Mouse (Mus musculus): ENCODE data around the gene Kcng3. TPM values are rescaled to one million over a fixed set of nuclear protein-coding genes. Genes with fewer than 3 reads are reported as not detected.

Kcng3 gene
- total and polyA plus RNA-seq, 2 experiments from 2014 or later, result 0.05 to 2.5 TPM

- Histone ChIP-seq H3K27ac (ENCODE audit: low read depth, low read length) (no peak overlapping the region), H3K4me1 (ENCODE audit: insufficient read depth) (no peaks in the 10 kb centered on the region), H3K4me3 (ENCODE audit: low read depth, low read length) (no peak overlapping the region), H3K9ac (no peak overlapping the region), H3K27me3 (ENCODE audit: insufficient read depth, low read length) (no peaks in the 10 kb centered on the region), H3K9me3 (ENCODE audit: low read length) (no peaks in the 10 kb centered on the region), H3K36me3 (ENCODE audit: insufficient read depth) (no peaks in the 10 kb centered on the region), H3K4me2 (ENCODE audit: low read depth) (no peak overlapping the region)
- no peak for ATAC-seq
- WGBS, result 97% methylated on average over 7 of the region's 7 CpGs
- no peak for TF ChIP-seq CTCF (IDR thresholded peaks at IDR 0.05; ENCODE audit: low read depth)
- DNase-seq, result no peak
These were observed 15.7 kb upstream of the Kcng3 start for GRCm38 (mm10) chr17:83647413-83647812.

- no peaks in the 10 kb centered on the region for H3K9me3 ChIP-seq (ENCODE audit: low read length)
- H3K4me2 ChIP-seq (ENCODE audit: low read depth), result no peak overlapping the region
- H3K36me3 ChIP-seq (ENCODE audit: insufficient read depth), result no peaks in the 10 kb centered on the region
- H3K27ac ChIP-seq (ENCODE audit: low read depth, low read length), result no peak overlapping the region
- H3K9ac ChIP-seq, result no peak overlapping the region
- H3K4me3 ChIP-seq (ENCODE audit: low read depth, low read length), result no peak overlapping the region
- 81% methylated on average over 8 of the region's 8 CpGs for WGBS
- no peaks in the 10 kb centered on the region for H3K27me3 ChIP-seq (ENCODE audit: insufficient read depth, low read length)
- ATAC-seq, result no peak
- TF ChIP-seq CTCF (IDR thresholded peaks at IDR 0.05; ENCODE audit: low read depth), result no peak
- H3K4me1 ChIP-seq (ENCODE audit: insufficient read depth), result no peaks in the 10 kb centered on the region
- no peak for DNase-seq
These were observed 14.9 kb upstream of the Kcng3 start for GRCm38 (mm10) chr17:83646425-83647163.

- ATAC-seq (no peak), DNase-seq (no peak)
- TF ChIP-seq CTCF (IDR thresholded peaks at IDR 0.05; ENCODE audit: low read depth), result 0 out of 2 replicates have a peak, but pooled peaks have one; percentile 11
These were observed 13.6 kb upstream of the Kcng3 start for GRCm38 (mm10) chr17:83645226-83645808.

GRCm38 (mm10) chr17:83637393-83637792, 5.7 kb upstream of the Kcng3 start:
- peak; percentile 48 for TF ChIP-seq CTCF (IDR thresholded peaks at IDR 0.05; ENCODE audit: low read depth)

More at GRCm38 (mm10) chr17:83645226-83645808, 13.6 kb upstream of the Kcng3 start:
- no peak overlapping the region for H3K9ac ChIP-seq
- H3K4me1 ChIP-seq (ENCODE audit: insufficient read depth), result no peaks in the 10 kb centered on the region
- H3K9me3 ChIP-seq (ENCODE audit: low read length), result no peaks in the 10 kb centered on the region
- H3K4me2 ChIP-seq (ENCODE audit: low read depth), result no peak overlapping the region
- H3K27ac ChIP-seq (ENCODE audit: low read depth, low read length), result no peak overlapping the region
- 63% methylated on average over 9 of the region's 9 CpGs for WGBS
- H3K27me3 ChIP-seq (ENCODE audit: insufficient read depth, low read length), result no peaks in the 10 kb centered on the region
- no peaks in the 10 kb centered on the region for H3K36me3 ChIP-seq (ENCODE audit: insufficient read depth)
- no peak overlapping the region for H3K4me3 ChIP-seq (ENCODE audit: low read depth, low read length)

GRCm38 (mm10) chr17:83636443-83636842, 4.7 kb upstream of the Kcng3 start:
- no peak overlapping the region for H3K9ac ChIP-seq
- H3K36me3 ChIP-seq (ENCODE audit: insufficient read depth), result no peaks in the 10 kb centered on the region
- H3K27ac ChIP-seq (ENCODE audit: low read depth, low read length), result no peak overlapping the region
- H3K27me3 ChIP-seq (ENCODE audit: insufficient read depth, low read length), result peaks cover 3% of the 10 kb centered on the region; the same call in 1 of the 2 replicates
- H3K9me3 ChIP-seq (ENCODE audit: low read length), result no peaks in the 10 kb centered on the region
- no peak overlapping the region for H3K4me3 ChIP-seq (ENCODE audit: low read depth, low read length)
- ATAC-seq, result no peak
- H3K4me1 ChIP-seq (ENCODE audit: insufficient read depth), result 0 out of 2 replicates have a peak, but pooled peaks cover 4% of the 10 kb centered on the region
- 81% methylated on average over 7 of the region's 7 CpGs for WGBS
- no peak overlapping the region for H3K4me2 ChIP-seq (ENCODE audit: low read depth)
- no peak for TF ChIP-seq CTCF (IDR thresholded peaks at IDR 0.05; ENCODE audit: low read depth)
- DNase-seq, result no peak

More at GRCm38 (mm10) chr17:83637393-83637792, 5.7 kb upstream of the Kcng3 start:
- no peak overlapping the region for H3K9ac ChIP-seq
- ATAC-seq (no peak), DNase-seq (no peak)
- no peaks in the 10 kb centered on the region for H3K9me3 ChIP-seq (ENCODE audit: low read length)
- 0 out of 2 replicates have a peak, but pooled peaks cover 4% of the 10 kb centered on the region for H3K4me1 ChIP-seq (ENCODE audit: insufficient read depth)
- no peaks in the 10 kb centered on the region for H3K27me3 ChIP-seq (ENCODE audit: insufficient read depth, low read length)
- WGBS, result 83% methylated on average over 2 of the region's 2 CpGs
- H3K4me3 ChIP-seq (ENCODE audit: low read depth, low read length), result no peak overlapping the region
- H3K36me3 ChIP-seq (ENCODE audit: insufficient read depth), result no peaks in the 10 kb centered on the region
- no peak overlapping the region for H3K4me2 ChIP-seq (ENCODE audit: low read depth)
- no peak overlapping the region for H3K27ac ChIP-seq (ENCODE audit: low read depth, low read length)

- peak; percentile 82 for DNase-seq
- Histone ChIP-seq H3K27ac (ENCODE audit: low read depth, low read length) (0 out of 2 replicates have a peak overlapping the region, but pooled peaks have one; percentile 21), H3K4me1 (ENCODE audit: insufficient read depth) (0 out of 2 replicates have a peak, but pooled peaks cover 4% of the 10 kb centered on the region), H3K4me3 (ENCODE audit: low read depth, low read length) (peak overlapping the region; percentile 56), H3K9me3 (ENCODE audit: low read length) (no peaks in the 10 kb centered on the region), H3K36me3 (ENCODE audit: insufficient read depth) (no peaks in the 10 kb centered on the region), H3K9ac (peak overlapping the region; percentile 49), H3K27me3 (ENCODE audit: insufficient read depth, low read length) (peaks cover 35% of the 10 kb centered on the region), H3K4me2 (ENCODE audit: low read depth) (peak overlapping the region; percentile 81)
- TF ChIP-seq CTCF (IDR thresholded peaks at IDR 0.05; ENCODE audit: low read depth), result peak; percentile 76
- 4% methylated on average over 24 of the region's 24 CpGs for WGBS
- ATAC-seq, result peak; percentile 62
These were observed 1.2 kb upstream of the Kcng3 start for GRCm38 (mm10) chr17:83632653-83633570.

Measured in forebrain, postnatal 0 days (tissue).